Mouse (Mus musculus): ENCODE results near the gene Akap14. TPM values are rescaled to one million over a fixed set of nuclear protein-coding genes. Genes with fewer than 3 reads are reported as not detected.

Gene Akap14
- polyA plus RNA-seq, 1 experiment = not detected

- Histone ChIP-seq H3K4me1 (peaks cover 29% of the 10 kb centered on the region), H3K27me3 (replicated peaks) (peaks cover 5% of the 10 kb centered on the region), H3K36me3 (replicated peaks; ENCODE audit: low read length) (peaks cover 20% of the 10 kb centered on the region), H3K4me3 (replicated peaks) (peak within 1 kb of the TSS; percentile 95), H3K9me3 (no peaks in the 10 kb centered on the region; the same call in 1 of the 2 replicates)
- TF ChIP-seq FLI1 (IDR thresholded peaks at IDR 0.05; ENCODE audit: low read length) = no peak
Measured at GRCm38 (mm10) chrX:37110193-37110880, 58.3 kb downstream of the Akap14 start, which contains the start of gene Upf3b. TSS of gene Upf3b (minus strand) at chrX:37110322.

- Histone ChIP-seq H3K9me3 (no peaks in the 10 kb centered on the region; the same call in 1 of the 2 replicates), H3K27me3 (replicated peaks) (peaks cover 4% of the 10 kb centered on the region), H3K4me3 (replicated peaks) (peak overlapping the region; percentile 95), H3K36me3 (replicated peaks; ENCODE audit: low read length) (peaks cover 22% of the 10 kb centered on the region), H3K4me1 (peaks cover 26% of the 10 kb centered on the region)
- TF ChIP-seq GATA1 (IDR thresholded peaks at IDR 0.05; ENCODE audit: borderline replicate concordance, low read length) = no peak
- no peak for TF ChIP-seq FLI1 (IDR thresholded peaks at IDR 0.05; ENCODE audit: low read length)
Measured at GRCm38 (mm10) chrX:37109526-37110192, 59.0 kb downstream of the Akap14 start.

GRCm38 (mm10) chrX:37103826-37104225, 64.8 kb downstream of the Akap14 start:
- H3K9me3 ChIP-seq = no peaks in the 10 kb centered on the region
- no peak overlapping the region for H3K4me3 ChIP-seq (replicated peaks)
- H3K36me3 ChIP-seq (replicated peaks; ENCODE audit: low read length) = peaks cover 65% of the 10 kb centered on the region

More at GRCm38 (mm10) chrX:37103826-37104225, 64.8 kb downstream of the Akap14 start:
- TF ChIP-seq GATA1 (IDR thresholded peaks at IDR 0.05; ENCODE audit: borderline replicate concordance, low read length) (no peak), FLI1 (IDR thresholded peaks at IDR 0.05; ENCODE audit: low read length) (no peak)
- H3K4me1 ChIP-seq = peaks cover 4% of the 10 kb centered on the region; the same call in 1 of the 2 replicates
- peaks cover 2% of the 10 kb centered on the region for H3K27me3 ChIP-seq (replicated peaks)

Other genes with a start within 250 kb of the Akap14 start
- gene Sept6, start 177.0 kb downstream of the Akap14 start, polyA plus RNA-seq (2012; ENCODE audit: insufficient read depth, low replicate concordance) = 0.92 and 3.7 TPM in 2 replicates
- not detected in 2 replicates for gene Sowahd, start 120.0 kb downstream of the Akap14 start, polyA plus RNA-seq (2012; ENCODE audit: insufficient read depth, low replicate concordance)
- 63.5 and 367 TPM in 2 replicates for gene Rpl39, start 83.4 kb downstream of the Akap14 start, polyA plus RNA-seq (2012; ENCODE audit: insufficient read depth, low replicate concordance)
- gene Upf3b, start 58.5 kb downstream of the Akap14 start, polyA plus RNA-seq (2012; ENCODE audit: insufficient read depth, low replicate concordance) = 5.9 TPM in 1 of 2 replicates, not detected in the other
- 3.7 and 10.4 TPM in 2 replicates for gene Nkap, start 42.0 kb downstream of the Akap14 start, polyA plus RNA-seq (2012; ENCODE audit: insufficient read depth, low replicate concordance)
- 38.5 and 272 TPM in 2 replicates for gene Ndufa1, start 22.3 kb upstream of the Akap14 start, polyA plus RNA-seq (2012; ENCODE audit: insufficient read depth, low replicate concordance)
- gene Rnf113a1, start 22.4 kb upstream of the Akap14 start, polyA plus RNA-seq (2012; ENCODE audit: insufficient read depth, low replicate concordance) = 3.0 TPM in 1 of 2 replicates, not detected in the other
- gene Gm9, start 42.2 kb upstream of the Akap14 start, polyA plus RNA-seq (2012; ENCODE audit: insufficient read depth, low replicate concordance) = not detected in 2 replicates
- gene Rhox1, start 53.4 kb upstream of the Akap14 start, polyA plus RNA-seq (2012; ENCODE audit: insufficient read depth, low replicate concordance) = not detected in 2 replicates
- gene Rhox2a, start 76.1 kb upstream of the Akap14 start, polyA plus RNA-seq (2012; ENCODE audit: insufficient read depth, low replicate concordance) = not detected in 2 replicates
- not detected in 2 replicates for gene Rhox3a, start 81.1 kb upstream of the Akap14 start, polyA plus RNA-seq (2012; ENCODE audit: insufficient read depth, low replicate concordance)
- gene Rhox4a, start 96.5 kb upstream of the Akap14 start, polyA plus RNA-seq (2012; ENCODE audit: insufficient read depth, low replicate concordance) = not detected in 2 replicates
- gene Rhox3a2, start 211.2 kb upstream of the Akap14 start, polyA plus RNA-seq (2012; ENCODE audit: insufficient read depth, low replicate concordance) = not detected in 2 replicates
- gene Rhox4a2, start 222.0 kb upstream of the Akap14 start, polyA plus RNA-seq (2012; ENCODE audit: insufficient read depth, low replicate concordance) = not detected in 2 replicates
- gene Rhox2b, start 243.2 kb upstream of the Akap14 start, polyA plus RNA-seq (2012; ENCODE audit: insufficient read depth, low replicate concordance) = not detected in 2 replicates